In the genomic region with DNA sequence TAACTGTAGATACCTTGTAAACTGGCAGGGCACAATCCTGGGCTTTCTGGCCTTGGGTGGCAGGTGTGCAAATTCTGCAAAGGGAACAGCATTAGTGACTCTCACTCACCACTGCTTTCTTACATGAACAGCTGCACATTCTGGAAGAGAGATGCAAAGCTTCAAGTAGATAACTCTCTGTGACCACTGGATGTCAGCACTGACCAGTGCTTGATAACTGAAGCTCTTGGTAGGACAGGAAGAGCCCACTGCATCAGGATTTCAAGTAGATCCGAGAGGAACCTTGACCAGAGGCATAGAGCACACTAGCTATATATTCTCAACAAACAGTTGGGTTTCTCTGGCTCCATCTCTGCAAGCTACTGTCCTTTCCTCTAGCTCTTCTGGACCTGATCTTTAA, we compare ENCODE assay signal across 17 mouse cellular contexts. TPM values are rescaled to one million over a fixed set of nuclear protein-coding genes. Genes with fewer than 3 reads are reported as not detected.
A peak's percentile ranks its signal among the peaks of the same experiment; 100 is the strongest.
DNase-seq lines count a peak whose midpoint lies in the region; TF ChIP-seq lines count a peak whose summit lies in the region.
"Had no signal": no experiment of that assay in that cellular context is flagged by ENCODE, and none has a peak within 500 bp of the region (broad histone marks: within the 10 kb centered on the region; RNA-seq: fewer than 3 reads in every experiment).

No protein-coding gene starts in this region.

- no peak for DNase-seq in gastrocnemius, adult 2 months
- DNase-seq in gastrocnemius, postnatal 14 days = no peak
- DNase-seq in left cerebral cortex, adult 2 months (ENCODE audit: extremely low spot score in 1 of 2, low spot score in 2 of 2) = no peak
- DNase-seq in left cerebral cortex, postnatal 10 days (ENCODE audit: extremely low spot score in 1 of 2, low spot score in 2 of 2) = no peak
- DNase-seq in 416B (ENCODE audit: low read depth) (peak; percentile 51), MN1 (ENCODE audit: low spot score) (peak; percentile 15), adipocyte (ENCODE audit: low spot score) (no peak)
- DNase-seq in thymus, postnatal 0 days (ENCODE audit: low spot score) = no peak
- DNase-seq: cerebellum, adult 11-12 months; kidney, adult 8-10 months; lung, adult 2 months; thymus, postnatal 14 days had no signal

- TF ChIP-seq CTCF in gastrocnemius, adult 2 months (IDR thresholded peaks at IDR 0.05) = peak; percentile 15; the same call in 1 of the 2 replicates
- peak; percentile 45 for TF ChIP-seq CTCF in left cerebral cortex, adult 2 months (IDR thresholded peaks at IDR 0.05)

- H3K4me3 ChIP-seq in gastrocnemius, adult 2 months = no peak overlapping the region
- H3K4me3 ChIP-seq in left cerebral cortex, adult 2 months = no peak overlapping the region
- H3K4me3 ChIP-seq: heart, embryonic 15.5 days; limb, embryonic 13.5 days; neural tube, embryonic 13.5 days; stomach, embryonic 15.5 days had no signal

- intact Hi-C loops in gastrocnemius, adult 2 months (cut with DNase I) = loop anchor here (10.0 kb wide), 1 partner anchor 145 kb away; no protein-coding TSS in a partner anchor
- intact Hi-C loops in gastrocnemius, postnatal 14 days (cut with DNase I; ENCODE audit: low total_unique reads) = no loop called here
- intact Hi-C loops in left cerebral cortex, adult 2 months (cut with DNase I) = loop anchor here (10.0 kb wide), 2 partner anchors 765 to 1035 kb away; no protein-coding TSS in a partner anchor
- intact Hi-C loops in left cerebral cortex, postnatal 10 days (cut with DNase I) = no loop called here

- H3K27ac ChIP-seq in gastrocnemius, adult 2 months = no peak overlapping the region
- H3K27ac ChIP-seq in left cerebral cortex, adult 2 months = no peak overlapping the region
- H3K27ac ChIP-seq: heart, embryonic 15.5 days; hindbrain, embryonic 14.5 days; limb, embryonic 13.5 days; neural tube, embryonic 13.5 days; stomach, embryonic 15.5 days had no signal

RNA-seq across cellular contexts. Expression of a gene that starts 34.4 kb away (rescaled TPM):
- total RNA-seq in gastrocnemius, adult 2 months (2021) = 10 to 100 TPM; 12.1 to 17.8 TPM
- total RNA-seq in gastrocnemius, postnatal 14 days (2021) = 10 to 100 TPM; 12.9 to 13.3 TPM
- 10 to 100 TPM; 58.0 to 58.1 TPM for total RNA-seq in left cerebral cortex, adult 2 months (2021)
- 10 to 100 TPM; 59.1 to 60.2 TPM for total RNA-seq in left cerebral cortex, postnatal 10 days (2021)
- 8.9 and 9.3 TPM in 2 replicates for polyA plus RNA-seq in thymus, postnatal 0 days (2015; fragmentation: Nextera tagmentation; extraction: Ambion mirVana)

RNA-seq across cellular contexts. Expression of a gene that starts 57.9 kb away (rescaled TPM):
- total RNA-seq in gastrocnemius, adult 2 months (2021) = 100 to 1,000 TPM; 256 to 333 TPM
- total RNA-seq in gastrocnemius, postnatal 14 days (2021) = 100 to 1,000 TPM; 372 to 502 TPM
- 100 to 1,000 TPM; 226 to 242 TPM for total RNA-seq in left cerebral cortex, adult 2 months (2021)
- 100 to 1,000 TPM; 329 to 345 TPM for total RNA-seq in left cerebral cortex, postnatal 10 days (2021)
- polyA plus RNA-seq in thymus, postnatal 0 days (2015; fragmentation: Nextera tagmentation; extraction: Ambion mirVana) = 14.3 and 15.9 TPM in 2 replicates

Comparison
In these comparisons a context has a peak if more than half of its experiments do, and no peak if none do; other contexts are left out.
1. intact Hi-C loops: an anchor here in gastrocnemius, adult 2 months (10.0 kb wide) and left cerebral cortex, adult 2 months (10.0 kb wide); none called in gastrocnemius, postnatal 14 days and left cerebral cortex, postnatal 10 days.
2. DNase-seq: peak in 416B (single experiment) and MN1 (single experiment); none in gastrocnemius, adult 2 months (single experiment), gastrocnemius, postnatal 14 days (single experiment), left cerebral cortex, adult 2 months (0 of 2), left cerebral cortex, postnatal 10 days (0 of 2), adipocyte (single experiment) and thymus, postnatal 0 days (single experiment).